Mouse (Mus musculus): ENCODE measurements at regions not wholly inside any gene's neighbourhood (a gene's known extent, or its start where the extent isn't known, plus 50 kb on each side); places are given as distances from the start of the nearest gene placed in this dataset.
A peak's percentile ranks its signal among the peaks of the same experiment; 100 is the strongest.

DNA sequence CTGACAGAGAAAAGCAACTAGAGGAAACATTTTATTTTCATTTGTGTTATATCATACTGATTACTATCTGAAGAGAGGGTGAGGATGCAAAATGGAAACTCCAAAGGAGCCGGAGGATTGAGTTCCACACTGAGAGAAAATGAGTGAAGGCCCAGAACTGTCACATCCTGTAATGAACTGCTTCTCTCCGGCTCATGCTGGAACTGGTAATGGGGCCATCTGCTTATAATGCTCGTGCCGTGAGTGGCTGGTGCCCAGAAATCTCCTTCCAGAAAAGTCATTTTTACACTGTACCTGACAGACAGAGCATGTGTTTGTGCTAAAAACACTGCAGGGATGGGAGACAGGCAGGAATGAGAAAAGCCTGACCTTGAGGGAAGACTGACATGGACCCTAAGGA lies 483.5 kb upstream of the Pkdcc start:
- no peak for DNase-seq

- DNase-seq: no peak
Observed at GRCm38 (mm10) chr17:82742445-82742844, 472.6 kb upstream of the Pkdcc start.

DNA sequence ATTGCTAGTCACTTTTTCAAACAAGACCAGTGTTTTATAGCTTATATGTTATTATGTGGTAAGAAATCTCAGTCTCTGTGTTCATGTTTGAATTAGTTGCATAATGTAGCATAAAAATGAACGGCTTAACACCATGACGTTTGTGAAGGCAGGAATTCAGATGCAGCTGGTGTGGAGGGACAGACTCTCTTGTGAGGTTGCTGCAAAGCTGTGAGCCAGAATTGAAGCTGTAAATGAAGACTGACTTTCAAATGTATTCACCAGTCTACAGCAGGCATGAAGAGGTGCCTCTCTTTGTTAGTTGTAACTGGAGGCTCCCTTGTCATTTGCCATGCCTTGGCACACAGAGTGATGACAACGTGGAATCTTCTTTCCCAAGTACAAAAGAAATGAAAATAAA lies 457.7 kb upstream of the Pkdcc start:
- DNase-seq: no peak

- DNase-seq: no peak
Observed at GRCm38 (mm10) chr17:82779096-82779495, 436.0 kb upstream of the Pkdcc start.

DNA sequence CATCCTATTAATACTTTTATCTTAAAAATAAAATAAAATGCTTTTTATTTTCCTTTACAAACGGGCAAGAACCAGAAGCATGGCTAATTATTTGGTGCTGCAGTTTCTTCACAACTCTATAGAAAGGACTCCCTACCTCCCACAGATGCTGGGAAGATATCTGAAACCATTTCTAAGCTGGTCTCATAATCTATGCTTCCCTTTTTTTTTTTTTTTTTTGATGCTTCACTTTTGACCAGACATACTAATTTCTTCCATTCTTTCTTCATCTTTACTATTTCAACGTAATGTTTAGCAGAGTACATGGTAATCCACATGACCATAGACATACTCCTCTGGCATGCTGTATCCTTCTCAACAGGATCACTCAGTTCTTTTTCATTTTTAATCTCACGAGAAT lies 393.0 kb upstream of the Pkdcc start:
- no peak for DNase-seq

GRCm38 (mm10) chr17:82824057-82824456 lies 391.0 kb upstream of the Pkdcc start:
- no peak for DNase-seq

DNA sequence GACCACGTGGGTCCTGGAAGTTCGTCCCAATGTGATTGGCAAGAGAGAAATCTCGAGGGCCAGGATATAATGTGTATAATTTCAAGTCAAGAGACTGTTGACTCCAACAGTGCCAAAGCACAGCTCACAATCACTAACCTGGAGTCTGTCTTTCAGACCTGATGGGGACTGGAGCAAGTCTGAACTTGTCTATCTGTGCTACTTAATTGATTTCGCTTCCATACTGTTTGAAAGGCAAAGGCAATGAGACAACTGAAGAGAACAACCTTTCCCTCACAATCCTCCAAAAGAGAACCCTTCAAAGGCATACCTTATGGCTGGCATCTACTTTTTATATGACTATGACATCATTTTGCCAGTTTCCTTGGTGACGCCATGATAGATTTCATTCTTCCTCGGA lies 390.5 kb upstream of the Pkdcc start:
- no peak for DNase-seq

GRCm38 (mm10) chr17:82827170-82827569 lies 387.9 kb upstream of the Pkdcc start:
- no peak for DNase-seq

- DNase-seq: no peak
Observed at GRCm38 (mm10) chr17:82827841-82828240, 387.3 kb upstream of the Pkdcc start.

DNA sequence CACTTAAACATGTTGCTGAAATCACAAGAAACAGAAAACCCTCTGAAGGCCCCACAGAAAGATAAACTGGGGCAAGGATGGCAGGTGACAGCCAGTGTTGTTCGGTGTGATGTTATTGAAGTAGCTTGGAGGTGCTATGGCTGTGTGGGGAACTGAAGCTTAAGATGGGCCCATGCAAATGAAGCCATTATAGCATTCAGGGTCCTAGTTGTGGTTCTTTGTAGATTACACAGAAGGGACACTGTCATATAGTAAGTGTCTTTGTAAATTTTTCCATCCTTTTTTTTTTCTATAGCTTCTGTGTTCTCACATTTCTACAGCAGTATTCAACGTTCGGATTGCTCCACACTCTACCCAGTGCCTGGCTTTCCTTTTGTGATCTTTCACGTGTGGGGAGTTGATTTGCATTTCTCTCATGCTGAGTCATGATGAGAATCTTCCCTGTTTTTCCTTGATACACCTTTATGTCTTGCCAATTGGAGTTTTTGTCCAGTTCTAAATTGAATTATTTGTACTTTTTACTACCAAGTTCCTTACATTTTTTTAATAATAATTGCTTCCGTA lies 386.6 kb upstream of the Pkdcc start:
- no peak for DNase-seq

DNA sequence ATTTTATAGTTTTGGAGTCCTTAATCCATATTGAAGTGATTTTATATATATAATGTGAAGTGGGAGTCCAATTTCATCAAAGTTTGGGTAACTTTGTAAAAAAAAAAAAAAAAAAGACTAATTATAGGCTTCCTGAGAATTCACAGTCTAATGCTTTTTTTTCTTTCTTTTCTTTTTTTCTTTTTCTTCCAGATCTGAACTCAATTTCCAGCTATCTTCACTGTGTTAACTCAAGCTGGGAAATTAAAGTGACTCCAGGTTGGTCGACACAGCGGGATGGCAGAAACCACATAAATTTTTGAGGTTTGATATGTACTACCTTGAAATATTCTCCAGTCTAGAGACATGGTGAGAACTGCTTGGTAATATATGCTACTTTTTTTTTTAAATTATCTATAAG lies 385.7 kb upstream of the Pkdcc start:
- no peak for DNase-seq

- DNase-seq: no peak
Observed at GRCm38 (mm10) chr17:82834177-82834576, 380.9 kb upstream of the Pkdcc start.

GRCm38 (mm10) chr17:82836115-82836514 lies 379.0 kb upstream of the Pkdcc start:
- DNase-seq: no peak

GRCm38 (mm10) chr17:82846776-82847494 lies 368.2 kb upstream of the Pkdcc start:
- DNase-seq: no peak

GRCm38 (mm10) chr17:82857199-82858147 lies 357.6 kb upstream of the Pkdcc start:
- peak; percentile 90 for DNase-seq

DNA sequence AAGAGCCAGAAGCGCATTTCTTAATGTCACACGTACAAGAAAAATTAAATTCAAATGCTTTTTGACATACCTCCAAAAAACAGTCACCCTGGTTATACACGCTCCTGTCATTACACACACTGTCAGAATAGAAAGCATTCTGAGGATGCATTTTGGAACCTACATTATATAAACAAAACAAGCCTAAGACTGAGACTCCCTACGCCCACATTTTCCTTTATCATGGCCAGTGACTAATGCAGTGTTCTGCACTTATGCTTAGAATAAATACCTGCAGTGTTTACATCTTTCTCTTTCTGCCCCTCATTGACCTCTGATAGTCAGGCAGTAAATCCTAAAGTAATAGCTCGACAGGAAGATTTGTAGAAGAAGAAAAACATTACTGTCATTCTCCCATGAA lies 354.7 kb upstream of the Pkdcc start:
- DNase-seq: no peak

DNA sequence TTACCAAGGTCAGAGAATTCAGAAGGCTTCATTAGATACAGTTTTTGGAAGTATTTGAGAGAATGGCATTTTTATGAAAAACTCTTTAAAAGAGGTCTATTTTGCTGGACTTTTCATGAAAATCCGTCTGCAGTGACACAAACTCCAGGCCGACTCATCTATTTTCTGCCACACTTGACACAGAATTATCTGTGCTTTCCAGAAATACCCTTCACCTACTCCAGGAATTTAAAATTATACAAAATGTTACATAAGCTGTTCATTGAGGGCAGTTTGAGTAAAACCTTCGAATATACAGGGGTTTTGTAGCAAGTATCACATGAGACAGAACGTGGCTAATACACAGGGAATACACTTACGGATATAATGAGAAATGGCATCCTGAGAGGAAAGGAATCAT lies 354.1 kb upstream of the Pkdcc start:
- no peak for DNase-seq

DNA sequence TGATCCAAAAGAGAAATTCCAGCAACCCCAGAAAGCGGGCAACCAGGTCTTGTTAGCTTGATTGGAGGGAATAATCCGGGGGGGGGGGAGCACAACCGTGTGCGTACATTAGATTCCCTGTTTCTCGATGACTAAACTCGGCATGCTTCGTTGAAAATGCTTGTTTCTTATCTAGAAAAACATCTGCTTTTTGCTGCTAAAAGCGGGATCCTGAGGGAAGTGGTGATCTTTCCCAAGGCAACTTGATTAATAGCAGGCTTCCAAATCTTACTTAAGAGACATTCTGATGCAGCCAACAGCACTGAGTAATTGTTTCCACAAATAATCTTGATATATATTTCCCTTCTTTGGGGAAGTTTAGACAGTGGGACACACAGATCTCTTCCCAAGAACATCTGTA lies 338.0 kb upstream of the Pkdcc start:
- no peak for DNase-seq

GRCm38 (mm10) chr17:82900602-82901001 lies 314.5 kb upstream of the Pkdcc start:
- DNase-seq: peak; percentile 39

DNA sequence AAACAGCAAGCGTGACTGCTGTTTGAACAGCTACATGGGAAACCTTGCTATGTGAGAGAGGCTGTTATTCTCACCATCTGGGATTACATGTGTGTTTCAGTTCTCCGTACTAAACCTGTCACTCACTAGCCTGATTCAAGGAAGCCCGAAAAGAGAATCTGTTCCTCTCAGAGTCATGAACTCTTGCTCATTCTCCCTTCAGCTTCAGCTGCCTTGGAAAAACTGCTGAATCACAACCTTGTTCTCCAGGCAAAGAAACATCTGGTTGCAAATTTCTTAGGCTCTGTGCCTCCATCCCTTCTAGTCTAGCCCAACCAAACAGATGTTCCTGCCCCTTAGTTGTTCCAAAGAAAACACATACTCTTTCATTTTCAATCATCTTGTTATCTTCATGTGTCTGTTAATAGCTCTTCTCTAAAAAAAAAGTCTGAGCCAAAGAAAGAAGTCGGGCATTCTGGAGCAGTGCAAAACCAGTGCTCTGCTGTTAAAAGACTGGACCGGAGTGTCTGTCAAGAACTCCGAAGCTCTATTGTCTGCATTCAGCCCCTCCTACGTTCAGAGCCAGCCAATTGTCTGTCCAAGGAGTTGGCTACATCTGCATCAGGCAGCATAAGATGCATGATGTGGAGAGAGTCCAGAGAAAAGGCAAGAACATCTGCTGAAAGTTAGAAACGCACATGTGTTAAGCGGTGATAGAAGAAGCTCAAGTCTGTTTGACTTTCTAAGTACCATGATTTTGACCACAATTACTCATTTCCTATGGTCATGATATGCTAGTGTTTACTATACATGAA lies 313.8 kb upstream of the Pkdcc start:
- peak; percentile 31 for DNase-seq

DNA sequence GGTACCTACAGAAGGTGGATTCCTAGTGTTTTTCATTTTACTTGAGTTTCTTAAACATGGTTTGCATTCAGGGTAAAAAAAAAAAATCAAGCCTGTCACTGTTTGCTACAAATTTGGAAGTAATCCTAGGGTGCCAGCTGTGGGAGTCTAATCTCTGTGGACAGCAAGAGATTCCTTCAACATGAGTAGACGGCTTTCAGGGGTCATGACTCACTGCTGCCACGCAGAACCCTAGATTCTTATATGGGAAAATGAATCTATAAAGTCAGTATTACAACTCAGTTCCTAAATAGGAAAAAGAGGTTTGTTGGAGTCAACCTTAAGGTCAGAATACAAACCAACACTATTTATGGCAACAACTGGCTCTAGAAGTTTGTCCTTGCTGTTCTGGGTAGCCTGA lies 310.1 kb upstream of the Pkdcc start:
- DNase-seq: no peak

GRCm38 (mm10) chr17:82905483-82905882 lies 309.6 kb upstream of the Pkdcc start:
- DNase-seq: no peak

DNA sequence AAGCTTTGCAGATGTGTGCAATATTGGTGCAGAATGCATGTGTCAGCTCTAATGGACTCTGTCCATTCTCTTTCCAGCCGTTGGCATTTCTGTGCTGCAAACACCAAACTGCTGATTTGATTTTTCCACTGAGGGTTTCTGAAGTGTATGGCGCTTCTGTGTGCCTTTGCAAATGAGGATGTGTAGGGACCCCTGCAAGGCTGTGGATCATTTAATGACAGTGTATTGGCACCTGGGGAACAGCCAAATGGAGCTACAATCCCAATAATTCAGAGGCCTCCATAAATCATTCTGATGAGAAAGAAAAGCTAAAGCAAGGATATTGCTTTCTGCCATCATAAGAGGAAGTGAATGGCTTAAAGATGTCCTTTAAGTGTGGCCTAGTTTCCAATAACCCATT lies 305.9 kb upstream of the Pkdcc start:
- DNase-seq: no peak
